Mouse (Mus musculus) CH12.LX (cell line): Measurements from ENCODE around the gene Phldb1. TPM values are rescaled to one million over a fixed set of nuclear protein-coding genes. Genes with fewer than 3 reads are reported as not detected.
A peak's percentile ranks its signal among the peaks of the same experiment; 100 is the strongest.
"Not testable (repeated sequence)": the region's sequence is repeated elsewhere in the genome, so short reads cannot be mapped to it uniquely, and the experiment has no call there.

Experiments
- DNase-seq: peaks from one replicate; pipeline ENCODE4 v3.0.0-alpha.2; 2013; ENCODE audit errors: extremely low read depth
- H3K27ac ChIP-seq: 2 replicates; pipeline ENCODE4 v1.5.1; 2012; ENCODE audit warnings: low read depth, mild to moderate bottlenecking, control low read depth, moderate library complexity; ENCODE audit not compliant: insufficient read depth
- H3K27me3 ChIP-seq: replicated peaks from 2 replicates; pipeline ENCODE3; 2012; ENCODE audit warnings: inconsistent platforms
- H3K36me3 ChIP-seq, 2 experiments: replicated peaks in 1 of 2; 2 replicates each; pipeline versions ENCODE3 to v1.6.1; 2012; ENCODE audit warnings: inconsistent platforms in 1 of 2, low read length in 1 of 2, mild to moderate bottlenecking in 1 of 2, mixed read lengths in 1 of 2, moderate library complexity in 1 of 2; ENCODE audit not compliant: control insufficient read depth in 1 of 2, insufficient read depth in 1 of 2
- H3K4me1 ChIP-seq, 2 experiments: 2 replicates each; pipeline ENCODE4 v1.6.1; 2012; ENCODE audit warnings: inconsistent platforms in 1 of 2, moderate library complexity in 1 of 2; ENCODE audit not compliant: insufficient read depth in 2 of 2, control insufficient read depth in 1 of 2
- H3K4me2 ChIP-seq: 2 replicates; pipeline ENCODE4 v1.6.1; 2012; ENCODE audit warnings: low read depth, mild to moderate bottlenecking, control low read depth; ENCODE audit not compliant: poor library complexity, insufficient read depth, severe bottlenecking
- H3K4me3 ChIP-seq, 3 experiments: fragments of 150-350 bp in 1 of 3; sonication (generic) in 1 of 3; replicated peaks in 1 of 3; 2 replicates each; pipeline versions ENCODE3 to v1.5.1; 2011 to 2012; ENCODE audit warnings: low read depth in 2 of 3, low read length in 2 of 3, mild to moderate bottlenecking in 2 of 3, moderate library complexity in 2 of 3, control low read depth in 1 of 3, improper control_type of control experiment in 1 of 3, inconsistent platforms in 1 of 3, mixed read lengths in 1 of 3; ENCODE audit not compliant: poor library complexity in 1 of 3
- H3K79me2 ChIP-seq: replicated peaks from 2 replicates; pipeline ENCODE4 v1.6.1; 2012; ENCODE audit warnings: mild to moderate bottlenecking, moderate library complexity; ENCODE audit not compliant: control insufficient read depth, poor library complexity, insufficient read depth, severe bottlenecking; ENCODE audit errors: extremely low read depth
- H3K9ac ChIP-seq: 2 replicates; pipeline ENCODE4 v1.6.1; 2012; ENCODE audit warnings: low read depth, mild to moderate bottlenecking, control low read depth, moderate library complexity; ENCODE audit not compliant: insufficient read depth
- H3K9me3 ChIP-seq: replicated peaks from 2 replicates; pipeline ENCODE3; 2012; ENCODE audit warnings: low read length, inconsistent platforms, mixed read lengths
- CTCF ChIP-seq, 2 experiments: IDR thresholded peaks in 1 of 2; conservative IDR thresholded peaks in 1 of 2; 2 replicates each; pipeline ENCODE4 v1.5.1; 2011 to 2012; ENCODE audit warnings: low read depth in 2 of 2, low read length in 2 of 2, improper control_type of control experiment in 1 of 2, inconsistent platforms in 1 of 2, mild to moderate bottlenecking in 1 of 2, moderate library complexity in 1 of 2
- NRF1 ChIP-seq: IDR thresholded peaks from 2 replicates; pipeline ENCODE4 v1.6.1; 2014; ENCODE audit warnings: low read depth, mild to moderate bottlenecking, inconsistent platforms, low read length, improper control_type of control experiment, moderate library complexity
- POLR2A ChIP-seq: IDR thresholded peaks from 2 replicates; pipeline ENCODE4 v1.6.1; 2011; ENCODE audit warnings: low read depth, mild to moderate bottlenecking, improper control_type of control experiment, low read length
- ZMIZ1 ChIP-seq: IDR thresholded peaks from 2 replicates; pipeline ENCODE4 v1.6.1; 2012; ENCODE audit warnings: low read depth, mild to moderate bottlenecking, inconsistent platforms, low read length, improper control_type of control experiment
- ZNF384 ChIP-seq: IDR thresholded peaks from 2 replicates; pipeline ENCODE4 v1.6.1; 2012; ENCODE audit warnings: low read depth, low read length, improper control_type of control experiment, inconsistent platforms
- dilution Hi-C: fragments of 300-500 bp; cut with MboI; formaldehyde crosslinking; loops from 2 replicates; pipeline ENCODE4 v1.14.3; 2020; ENCODE audit warnings: low sequenced_read_pairs; ENCODE audit not compliant: extremely low pct_unique_long_range_greater_than_20kb, extremely low pct_ligation_motif_present
- in situ Hi-C: fragments of 300-500 bp; cut with MboI; formaldehyde crosslinking; loops from 3 replicates; pipeline ENCODE4 v1.14.3; 2019; ENCODE audit warnings: low sequenced_read_pairs, low pct_ligation_motif_present, low pct_unique_long_range_greater_than_20kb, mixed read lengths
- polyA plus RNA-seq: library from polyadenylated mRNA; unstranded; fragments of >175 nt; gene quantifications from 2 replicates; pipeline ENCODE4 v1.2.1, GENCODE M21; 2012; ENCODE audit warnings: low read depth; ENCODE audit not compliant: insufficient read length
- total RNA-seq, 2 experiments: library from RNA; depleted of rRNA; stranded (reverse); fragments of 300-350 nt in 1 of 2; fragments of >200 nt in 1 of 2; gene quantifications; 2 replicates each; pipeline ENCODE4 v1.2.3; 2012 to 2014

Phldb1 gene
- total and polyA plus RNA-seq, 3 experiments, result 7.9 to 15.1 (median 14.6) TPM

DNA sequence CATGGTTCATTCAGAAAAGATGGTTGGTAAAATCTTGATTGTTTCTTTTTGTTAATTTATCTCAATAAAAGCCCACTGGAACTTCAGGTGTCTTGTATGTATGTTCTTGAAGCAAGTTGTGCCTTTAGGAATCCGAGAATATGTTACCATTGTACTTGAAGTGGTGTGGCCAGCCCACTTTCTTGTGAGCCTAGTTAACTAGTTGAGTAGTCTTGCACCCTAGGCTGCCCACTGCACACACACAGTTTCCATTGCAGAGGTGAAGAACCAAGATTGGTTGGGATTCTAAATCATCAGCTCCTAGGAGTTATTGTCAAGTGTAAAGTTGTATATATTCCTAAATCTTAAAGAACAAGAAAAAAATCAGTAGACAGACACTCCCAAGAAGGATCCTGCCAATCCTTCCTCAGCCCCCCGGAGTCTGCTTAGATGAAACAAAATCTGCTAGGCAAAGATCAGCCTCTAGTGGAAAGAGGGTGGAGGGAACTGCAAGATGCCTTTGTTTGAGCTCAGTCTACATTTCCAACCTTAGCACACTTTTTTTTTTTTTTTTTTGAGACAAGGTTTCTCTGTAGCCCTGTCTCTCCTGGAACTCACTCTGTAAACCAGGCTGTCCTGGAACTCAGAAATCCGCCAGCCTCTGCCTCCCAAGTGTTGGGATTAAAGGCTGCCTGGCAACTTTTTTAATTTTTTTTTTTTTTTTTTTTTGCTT lies 94.2 kb downstream of the Phldb1 start:
- H3K4me3 ChIP-seq, result no peak overlapping the region
- H3K27me3 ChIP-seq, result no peaks in the 10 kb centered on the region
- H3K4me1 ChIP-seq, result peaks cover 14 to 58% of the 10 kb centered on the region in 2 experiments
- dilution Hi-C loops, result no loop called here
- no peak overlapping the region for H3K9ac ChIP-seq
- H3K79me2 ChIP-seq, result peaks cover 4% of the 10 kb centered on the region; the same call in 1 of the 2 replicates
- H3K4me2 ChIP-seq, result no peak overlapping the region
- DNase-seq, result no peak
- no peak overlapping the region for H3K27ac ChIP-seq
- in situ Hi-C loops, result no loop called here
- peaks cover 25 to 27% of the 10 kb centered on the region in 2 experiments for H3K36me3 ChIP-seq
- peaks cover 6% of the 10 kb centered on the region for H3K9me3 ChIP-seq
- 0 out of 2 replicates have a peak, but pooled peaks have one; percentile 32 for TF ChIP-seq ZMIZ1
- TF ChIP-seq NRF1, result no peak
- 0 out of 2 replicates have a peak, but pooled peaks have one; percentile 5 for TF ChIP-seq POLR2A
- peak; percentile 59 for TF ChIP-seq ZNF384
- TF ChIP-seq CTCF (conservative IDR thresholded peaks at IDR 0.05 in 1 of 2, IDR thresholded peaks at IDR 0.05 in 1 of 2; ENCODE audit: low read depth in 2 of 2, low read length in 2 of 2), result peak in 1 of 2 experiments; percentile 19; a peak in 1 of 4 replicates

DNA sequence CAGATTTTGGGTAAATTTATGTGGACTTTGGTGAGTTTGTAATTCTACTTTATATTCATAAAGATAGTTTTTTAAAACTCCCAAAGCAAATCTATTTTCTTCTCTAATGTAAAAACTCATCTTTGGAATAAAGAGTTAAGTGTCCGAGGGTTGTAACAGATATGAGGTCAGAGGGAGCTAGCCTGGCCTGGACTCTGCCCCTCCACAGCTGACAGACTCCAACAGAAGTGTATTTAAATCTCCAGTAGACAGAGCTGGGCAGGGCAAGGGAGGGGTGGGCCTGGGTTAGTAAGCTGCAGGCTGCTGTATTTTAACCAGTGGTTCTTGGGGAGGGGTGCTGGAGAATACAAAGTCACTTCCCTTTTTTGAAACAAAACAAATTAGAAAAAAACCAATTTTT lies 95.0 kb downstream of the Phldb1 start:
- H3K79me2 ChIP-seq, H3K4me2 ChIP-seq, H3K9me3 ChIP-seq, in situ Hi-C loops, dilution Hi-C loops, DNase-seq, H3K9ac ChIP-seq, H3K4me3 ChIP-seq, H3K27ac ChIP-seq, H3K27me3 ChIP-seq: not testable (repeated sequence)
- peaks cover 32 to 34% of the 10 kb centered on the region in 2 experiments for H3K36me3 ChIP-seq
- H3K4me1 ChIP-seq, result peaks cover 8 to 56% of the 10 kb centered on the region in 2 experiments; a peak in 3 of 4 replicates

DNA sequence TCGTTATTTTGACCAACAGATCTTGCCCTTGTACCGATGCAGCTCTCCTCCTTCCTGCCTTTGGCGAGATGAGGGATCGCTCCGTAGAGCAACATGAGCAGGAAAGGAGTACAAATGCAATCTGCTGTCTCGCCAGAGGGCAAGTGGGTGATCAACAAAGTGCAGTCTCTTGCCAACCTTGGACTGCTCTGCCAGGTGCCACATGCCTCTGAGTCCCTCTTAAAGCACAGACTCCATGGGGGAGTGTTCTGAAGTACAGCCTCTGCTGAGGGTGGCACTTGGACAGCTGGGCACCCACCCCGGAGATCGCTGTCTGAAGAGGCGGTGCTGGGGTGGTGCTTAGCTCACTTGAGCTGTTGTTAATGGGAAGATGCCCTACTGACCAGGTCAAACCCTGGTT lies 96.3 kb downstream of the Phldb1 start:
- dilution Hi-C loops, H3K9me3 ChIP-seq, H3K27me3 ChIP-seq, in situ Hi-C loops, DNase-seq, H3K27ac ChIP-seq, H3K4me3 ChIP-seq, H3K4me2 ChIP-seq, H3K9ac ChIP-seq, H3K79me2 ChIP-seq: not testable (repeated sequence)
- Histone ChIP-seq H3K36me3 (peaks cover 42 to 47% of the 10 kb centered on the region in 2 experiments), H3K4me1 (peaks cover 8 to 55% of the 10 kb centered on the region in 2 experiments; a peak in 3 of 4 replicates)
